ENCODE assay signal across 8 mouse cellular contexts in the genomic region with DNA sequence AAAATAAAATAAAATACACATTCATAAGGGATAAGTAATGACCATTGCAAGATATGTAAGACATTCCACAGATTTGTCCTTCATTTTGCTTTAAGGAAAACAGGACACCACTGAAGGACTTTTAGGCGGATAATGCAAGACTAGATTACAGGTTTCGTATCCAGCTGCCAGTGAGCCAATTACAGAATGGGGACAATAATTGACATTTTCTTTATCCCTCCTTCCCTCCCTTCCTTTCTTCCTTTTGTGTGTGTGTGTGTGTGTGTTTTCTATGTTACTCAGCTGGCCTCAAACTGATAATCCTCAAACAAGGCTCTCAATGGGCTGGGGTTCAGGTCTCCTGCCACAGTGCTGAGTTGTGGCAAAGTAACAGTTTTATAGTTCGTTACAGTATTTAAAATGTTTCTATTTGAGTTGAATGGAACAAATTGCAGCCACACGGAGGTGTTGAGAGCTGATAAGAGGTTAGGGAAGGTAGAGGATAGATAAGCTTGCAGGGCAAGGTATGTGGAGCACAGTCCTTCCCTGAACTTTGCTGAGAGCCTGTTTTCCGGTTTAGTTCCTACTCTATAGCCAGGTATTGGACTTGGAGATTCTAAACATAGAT. TPM values are rescaled to one million over a fixed set of nuclear protein-coding genes. Genes with fewer than 3 reads are reported as not detected.
DNase-seq lines count a peak whose midpoint lies in the region; ATAC-seq and TF ChIP-seq lines count a peak whose summit lies in the region.
"Had no signal": no experiment of that assay in that cellular context is flagged by ENCODE, and none has a peak within 500 bp of the region (broad histone marks: within the 10 kb centered on the region; RNA-seq: fewer than 3 reads in every experiment).

No protein-coding gene starts in this region.

- TF ChIP-seq CTCF in CH12.LX (conservative IDR thresholded peaks at IDR 0.05 in 1 of 2, IDR thresholded peaks at IDR 0.05 in 1 of 2; ENCODE audit: low read depth in 2 of 2, low read length in 2 of 2): no peak
- TF ChIP-seq CTCF in heart, postnatal 0 days (IDR thresholded peaks at IDR 0.05; ENCODE audit: low read depth): no peak
- no peak for TF ChIP-seq CTCF in cerebellum, adult 2 months (IDR thresholded peaks at IDR 0.05; ENCODE audit: borderline replicate concordance, insufficient read depth, low read depth, low read length)

- dilution Hi-C loops in CH12.LX (cut with MboI; ENCODE audit: extremely low pct_ligation_motif_present, extremely low pct_unique_long_range_greater_than_20kb, low sequenced_read_pairs): no loop called here

- peak overlapping the region; percentile 77 for H3K9ac ChIP-seq in CH12.LX (ENCODE audit: insufficient read depth, low read depth)
- H3K9ac ChIP-seq in heart, postnatal 0 days (replicated peaks; ENCODE audit: low read depth, low read length): peak overlapping the region; percentile 15; the same call in 1 of the 2 replicates
- peak overlapping the region; percentile 35 for H3K9ac ChIP-seq in liver, embryonic 16.5 days (ENCODE audit: low read depth, low read length)

- peaks cover 20 to 37% of the 10 kb centered on the region in 2 experiments for H3K36me3 ChIP-seq in CH12.LX (replicated peaks in 1 of 2; ENCODE audit: control insufficient read depth in 1 of 2, insufficient read depth in 1 of 2, low read length in 1 of 2)
- H3K36me3 ChIP-seq in heart, postnatal 0 days (replicated peaks; ENCODE audit: control insufficient read depth, insufficient read depth, low read length): no peaks in the 10 kb centered on the region
- no peaks in the 10 kb centered on the region for H3K36me3 ChIP-seq in liver, embryonic 16.5 days (ENCODE audit: control insufficient read depth, insufficient read depth)

- peak overlapping the region; percentile 87 for H3K4me2 ChIP-seq in CH12.LX (ENCODE audit: insufficient read depth, low read depth, poor library complexity, severe bottlenecking)
- H3K4me2 ChIP-seq in heart, postnatal 0 days (ENCODE audit: low read depth, low read length): peak overlapping the region; percentile 84
- peak overlapping the region; percentile 86 for H3K4me2 ChIP-seq in liver, embryonic 16.5 days (ENCODE audit: low read depth, low read length)

- TF ChIP-seq RAD21 in CH12.LX (IDR thresholded peaks at IDR 0.05; ENCODE audit: low read depth, low read length): no peak

- peak overlapping the region; percentile 13 to 94 (median 75) for H3K4me3 ChIP-seq in CH12.LX (replicated peaks in 1 of 3; ENCODE audit: low read depth in 2 of 3, low read length in 2 of 3, poor library complexity in 1 of 3)
- peak overlapping the region; percentile 98; the same call in 1 of the 2 replicates for H3K4me3 ChIP-seq in heart, postnatal 0 days (ENCODE audit: low read depth, low read length)
- H3K4me3 ChIP-seq in liver, embryonic 16.5 days (ENCODE audit: low read depth, low read length): peak overlapping the region; percentile 94
- no peak overlapping the region for H3K4me3 ChIP-seq in cerebellum, adult 2 months (replicated peaks; ENCODE audit: insufficient read depth, low read depth, low read length)

- no peak for TF ChIP-seq EP300 in CH12.LX (IDR thresholded peaks at IDR 0.05; ENCODE audit: low read length)
- no peak for TF ChIP-seq EP300 in heart, postnatal 0 days (IDR thresholded peaks at IDR 0.05; ENCODE audit: low read depth)

- H3K4me1 ChIP-seq in CH12.LX (ENCODE audit: control insufficient read depth in 1 of 2, insufficient read depth in 2 of 2): peaks cover 11 to 42% of the 10 kb centered on the region in 2 experiments; a peak in 3 of 4 replicates
- peaks cover 19% of the 10 kb centered on the region for H3K4me1 ChIP-seq in heart, postnatal 0 days (ENCODE audit: control insufficient read depth, insufficient read depth)
- H3K4me1 ChIP-seq in liver, embryonic 16.5 days (ENCODE audit: control insufficient read depth, low read depth, low read length): peaks cover 14% of the 10 kb centered on the region
- H3K4me1 ChIP-seq in cerebellum, adult 2 months (ENCODE audit: control insufficient read depth, insufficient read depth, low read length): no peaks in the 10 kb centered on the region; the same call in 1 of the 2 replicates

- 37% methylated on average over 5 of the region's 5 CpGs for WGBS in heart, postnatal 0 days
- WGBS in liver, embryonic 16.5 days (ENCODE audit: insufficient replicate concordance): 16% methylated on average over 5 of the region's 5 CpGs
- 78% methylated on average over 5 of the region's 5 CpGs for WGBS in cerebellum, adult 2 months

- H3K9me3 ChIP-seq in CH12.LX (replicated peaks; ENCODE audit: low read length): no peaks in the 10 kb centered on the region
- H3K9me3 ChIP-seq in heart, postnatal 0 days (replicated peaks; ENCODE audit: control insufficient read depth, low read length): no peaks in the 10 kb centered on the region
- no peaks in the 10 kb centered on the region for H3K9me3 ChIP-seq in liver, embryonic 16.5 days (replicated peaks; ENCODE audit: control insufficient read depth, low read length)

- no peaks in the 10 kb centered on the region for H3K27me3 ChIP-seq in CH12.LX (replicated peaks)
- no peaks in the 10 kb centered on the region for H3K27me3 ChIP-seq in heart, postnatal 0 days (ENCODE audit: control insufficient read depth, insufficient read depth, low read length)
- H3K27me3 ChIP-seq in liver, embryonic 16.5 days (ENCODE audit: control insufficient read depth, insufficient read depth, low read depth, low read length): no peaks in the 10 kb centered on the region
- H3K27me3 ChIP-seq in cerebellum, adult 2 months (ENCODE audit: control insufficient read depth, insufficient read depth, low read length): no peaks in the 10 kb centered on the region

- no peak for TF ChIP-seq POLR2A in CH12.LX (IDR thresholded peaks at IDR 0.05; ENCODE audit: low read depth, low read length)
- TF ChIP-seq POLR2A in cerebellum, adult 2 months (IDR thresholded peaks at IDR 0.05; ENCODE audit: borderline replicate concordance, insufficient read depth, low read length): no peak

- in situ Hi-C loops in CH12.LX (cut with MboI; ENCODE audit: low pct_ligation_motif_present, low pct_unique_long_range_greater_than_20kb, low sequenced_read_pairs): no loop called here

- no peak for ATAC-seq in heart, postnatal 0 days (ENCODE audit: insufficient read depth, low read depth)
- 0 out of 2 replicates have a peak, but pooled peaks have one; percentile 5 for ATAC-seq in liver, embryonic 16.5 days (ENCODE audit: low read depth)

- DNase-seq in 416B (ENCODE audit: low read depth) (peak; percentile 45), CH12.LX (ENCODE audit: extremely low read depth) (no peak)
- DNase-seq in heart, postnatal 0 days (ENCODE audit: low spot score): no peak
- DNase-seq in adrenal gland, adult 8-10 months: no peak
- no peak for DNase-seq in spleen, adult 12 weeks (ENCODE audit: low spot score)
- no peak for DNase-seq in cerebellum, adult 2 months
- DNase-seq: right cerebral cortex, postnatal 4 days had no signal

- no peak overlapping the region for H3K27ac ChIP-seq in CH12.LX (ENCODE audit: insufficient read depth, low read depth)
- no peak overlapping the region for H3K27ac ChIP-seq in heart, postnatal 0 days (ENCODE audit: low read depth)
- H3K27ac ChIP-seq in liver, embryonic 16.5 days (ENCODE audit: low read length): peak overlapping the region; percentile 10; the same call in 1 of the 2 replicates
- no peak overlapping the region for H3K27ac ChIP-seq in cerebellum, adult 2 months (ENCODE audit: insufficient read depth, low read length)

- H3K79me2 ChIP-seq in CH12.LX (replicated peaks; ENCODE audit: control insufficient read depth, extremely low read depth, insufficient read depth, poor library complexity, severe bottlenecking): peaks cover 39% of the 10 kb centered on the region

TF ChIP-seq in CH12.LX, 34 proteins besides CTCF, POLR2A, EP300 and RAD21 (continues in another document):
- TF ChIP-seq TCF12 (IDR thresholded peaks at IDR 0.05; ENCODE audit: low read depth, low read length): no peak

RNA-seq across cellular contexts. Expression of a gene that starts 1.6 kb away (rescaled TPM):
- total RNA-seq in CH12.LX (2012; rRNA removed): 82.7 and 129 TPM in 2 replicates
- total RNA-seq in CH12.LX (2014; rRNA removed): 279 and 281 TPM in 2 replicates
- 151 and 155 TPM in 2 replicates for polyA plus RNA-seq in CH12.LX (2012; ENCODE audit: insufficient read length, low read depth)
- total RNA-seq in heart, postnatal 0 days (2014; rRNA removed; ENCODE audit: low replicate concordance): 9.7 and 24.5 TPM in 2 replicates
- 49.8 and 54.3 TPM in 2 replicates for polyA plus RNA-seq in heart, postnatal 0 days (2015; fragmentation: Nextera tagmentation; extraction: Ambion mirVana)
- 21.5 and 28.5 TPM in 2 replicates for polyA plus RNA-seq in liver, embryonic 16.5 days (2015; fragmentation: Nextera tagmentation; extraction: Ambion mirVana)
- 10 to 100 TPM; 41.8 to 58.2 (median 53.6) TPM for total RNA-seq in adrenal gland, adult 8-10 months (2022)
- polyA plus RNA-seq in cerebellum, adult 2 months (2012; rRNA removed): 16.9 and 17.6 TPM in 2 replicates

RNA-seq across cellular contexts. Expression of a gene that starts 31.1 kb away (rescaled TPM):
- total RNA-seq in CH12.LX (2012; rRNA removed): 38.6 and 40.2 TPM in 2 replicates
- 66.1 and 73.6 TPM in 2 replicates for total RNA-seq in CH12.LX (2014; rRNA removed)
- polyA plus RNA-seq in CH12.LX (2012; ENCODE audit: insufficient read length, low read depth): 35.8 and 48.5 TPM in 2 replicates
- total RNA-seq in heart, postnatal 0 days (2014; rRNA removed; ENCODE audit: low replicate concordance): 8.7 and 11.4 TPM in 2 replicates
- 15.0 and 16.9 TPM in 2 replicates for polyA plus RNA-seq in heart, postnatal 0 days (2015; fragmentation: Nextera tagmentation; extraction: Ambion mirVana)
- 7.9 and 9.4 TPM in 2 replicates for polyA plus RNA-seq in liver, embryonic 16.5 days (2015; fragmentation: Nextera tagmentation; extraction: Ambion mirVana)
- total RNA-seq in adrenal gland, adult 8-10 months (2022): 10 to 100 TPM; 17.0 to 21.0 (median 17.6) TPM
- 8.5 and 9.8 TPM in 2 replicates for polyA plus RNA-seq in cerebellum, adult 2 months (2012; rRNA removed)

RNA-seq across cellular contexts. Expression of a gene that starts 44.4 kb away (rescaled TPM):
- total RNA-seq in CH12.LX (2012; rRNA removed) (71.8 and 96.8 TPM in 2 replicates), CH12.LX (2014; rRNA removed) (117 and 128 TPM in 2 replicates)
- polyA plus RNA-seq in CH12.LX (2012; ENCODE audit: insufficient read length, low read depth): 88.9 and 93.2 TPM in 2 replicates
- 24.7 and 28.1 TPM in 2 replicates for total RNA-seq in heart, postnatal 0 days (2014; rRNA removed; ENCODE audit: low replicate concordance)
- 82.4 and 83.6 TPM in 2 replicates for polyA plus RNA-seq in heart, postnatal 0 days (2015; fragmentation: Nextera tagmentation; extraction: Ambion mirVana)
- 34.4 and 41.2 TPM in 2 replicates for polyA plus RNA-seq in liver, embryonic 16.5 days (2015; fragmentation: Nextera tagmentation; extraction: Ambion mirVana)
- total RNA-seq in adrenal gland, adult 8-10 months (2022): 10 to 100 TPM; 56.4 to 68.5 (median 63.4) TPM
- 43.4 and 45.7 TPM in 2 replicates for polyA plus RNA-seq in cerebellum, adult 2 months (2012; rRNA removed)

RNA-seq across cellular contexts. Expression of a gene that starts 53.9 kb away (rescaled TPM):
- total RNA-seq in CH12.LX (2012; rRNA removed) (31.8 and 38.8 TPM in 2 replicates), CH12.LX (2014; rRNA removed) (114 and 116 TPM in 2 replicates)
- 102 and 128 TPM in 2 replicates for polyA plus RNA-seq in CH12.LX (2012; ENCODE audit: insufficient read length, low read depth)
- total RNA-seq in heart, postnatal 0 days (2014; rRNA removed; ENCODE audit: low replicate concordance): 30.7 and 37.2 TPM in 2 replicates
- 73.4 and 78.5 TPM in 2 replicates for polyA plus RNA-seq in heart, postnatal 0 days (2015; fragmentation: Nextera tagmentation; extraction: Ambion mirVana)
- polyA plus RNA-seq in liver, embryonic 16.5 days (2015; fragmentation: Nextera tagmentation; extraction: Ambion mirVana): 25.0 and 26.6 TPM in 2 replicates
- total RNA-seq in adrenal gland, adult 8-10 months (2022): 100 to 1,000 TPM in 1 of 4 experiments, 10 to 100 TPM in 3; 83.1 to 104 (median 96.8) TPM
- polyA plus RNA-seq in cerebellum, adult 2 months (2012; rRNA removed): 236 and 240 TPM in 2 replicates

Comparison
In these comparisons a context has a peak if more than half of its experiments do, and no peak if none do; other contexts are left out.
1. H3K9ac ChIP-seq: peak in every context shown above with its lines; median percentile 77 in CH12.LX; 35 in liver, embryonic 16.5 days; 15 in heart, postnatal 0 days.